Mouse (Mus musculus): Measurements from ENCODE around the gene Gm49395. TPM values are rescaled to one million over a fixed set of nuclear protein-coding genes. Genes with fewer than 3 reads are reported as not detected.

Gm49395 gene
- total and polyA plus RNA-seq, 2 experiments from 2014 or later, result 3.4 TPM; not detected in 1

DNA sequence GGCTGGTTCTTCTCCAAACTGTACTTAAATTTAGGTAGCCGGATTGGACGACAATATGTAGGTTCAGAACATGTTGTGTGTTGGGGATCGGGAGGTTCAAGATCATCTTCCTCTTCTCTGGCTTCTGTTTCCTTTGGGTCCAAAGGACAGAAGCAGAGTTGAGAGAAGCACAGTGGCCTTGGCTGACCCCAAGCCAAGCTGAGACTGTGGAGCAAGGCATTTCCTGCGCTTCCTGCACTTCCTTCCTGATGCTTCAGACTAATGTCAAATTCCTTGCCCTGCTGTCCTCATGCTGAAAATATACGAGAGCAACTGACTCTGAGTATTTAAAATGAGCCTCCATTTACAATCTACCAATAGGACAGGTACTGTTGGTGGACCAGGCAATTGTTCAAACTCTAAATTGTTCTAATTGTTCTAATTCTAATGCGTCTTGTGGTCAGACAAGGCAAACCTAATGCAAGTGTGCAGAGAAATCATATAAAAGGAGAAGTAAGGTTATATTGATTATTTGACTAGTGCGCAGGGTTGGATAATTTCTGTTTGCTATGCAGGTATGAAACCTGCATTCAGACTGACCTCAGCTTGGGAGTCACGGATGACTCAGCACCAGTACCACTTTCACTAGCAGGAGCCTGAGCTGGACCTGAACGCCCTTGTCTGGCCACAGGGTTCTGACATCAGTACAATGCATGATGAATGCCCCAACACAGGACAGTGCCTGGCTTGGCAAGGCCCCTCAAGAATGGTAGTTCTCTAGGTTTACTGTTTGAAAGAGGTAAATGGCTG is 24.2 kb downstream of the Gm49395 start:
- Histone ChIP-seq H3K4me3 (ENCODE audit: low read depth, low read length) (no peak overlapping the region), H3K36me3 (ENCODE audit: insufficient read depth, low read length) (no peaks in the 10 kb centered on the region), H3K9ac (replicated peaks; ENCODE audit: low read length, poor library complexity, severe bottlenecking) (no peak overlapping the region), H3K9me3 (ENCODE audit: low read length) (no peaks in the 10 kb centered on the region), H3K27ac (ENCODE audit: low read depth, low read length) (no peak overlapping the region), H3K27me3 (ENCODE audit: insufficient read depth, low read length) (no peaks in the 10 kb centered on the region), H3K4me2 (ENCODE audit: low read depth, low read length, poor library complexity, severe bottlenecking) (no peak overlapping the region), H3K4me1 (ENCODE audit: insufficient read depth, low read length) (no peaks in the 10 kb centered on the region)
- TF ChIP-seq CTCF (IDR thresholded peaks at IDR 0.05), result no peak
- no peak for ATAC-seq (ENCODE audit: low FRiP score)
- DNase-seq (ENCODE audit: low spot score), result no peak
- 86% methylated on average over 9 of the region's 9 CpGs for WGBS

DNA sequence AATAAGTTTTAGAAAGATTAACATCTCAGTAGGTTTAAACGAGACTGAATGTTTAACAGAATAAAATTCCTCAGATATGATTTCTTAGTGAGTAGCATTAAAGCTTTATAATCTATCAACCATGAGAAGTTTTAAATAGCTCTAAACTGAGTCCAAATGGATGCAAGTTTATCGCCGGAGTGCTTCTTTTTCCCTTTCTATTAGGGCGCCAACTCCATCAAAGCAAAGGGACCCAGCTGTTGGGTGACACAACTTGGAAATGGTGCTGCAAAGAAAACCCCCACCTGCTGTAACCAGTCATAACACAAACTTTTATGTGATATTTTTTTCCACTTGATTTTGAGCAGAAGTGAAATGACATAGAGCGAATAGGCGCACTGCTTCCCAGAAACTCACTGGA is 29.3 kb downstream of the Gm49395 start:
- H3K27ac ChIP-seq (ENCODE audit: low read depth, low read length), result no peak overlapping the region
- 95% methylated on average over 6 of the region's 6 CpGs for WGBS
- H3K9ac ChIP-seq (replicated peaks; ENCODE audit: low read length, poor library complexity, severe bottlenecking), result no peak overlapping the region
- DNase-seq (ENCODE audit: low spot score) (no peak), ATAC-seq (ENCODE audit: low FRiP score) (no peak)
- no peaks in the 10 kb centered on the region for H3K9me3 ChIP-seq (ENCODE audit: low read length)
- no peak overlapping the region for H3K4me3 ChIP-seq (ENCODE audit: low read depth, low read length)
- H3K36me3 ChIP-seq (ENCODE audit: insufficient read depth, low read length), result no peaks in the 10 kb centered on the region
- no peak overlapping the region for H3K4me2 ChIP-seq (ENCODE audit: low read depth, low read length, poor library complexity, severe bottlenecking)
- no peak for TF ChIP-seq CTCF (IDR thresholded peaks at IDR 0.05)
- no peaks in the 10 kb centered on the region for H3K4me1 ChIP-seq (ENCODE audit: insufficient read depth, low read length)
- H3K27me3 ChIP-seq (ENCODE audit: insufficient read depth, low read length), result no peaks in the 10 kb centered on the region

DNA sequence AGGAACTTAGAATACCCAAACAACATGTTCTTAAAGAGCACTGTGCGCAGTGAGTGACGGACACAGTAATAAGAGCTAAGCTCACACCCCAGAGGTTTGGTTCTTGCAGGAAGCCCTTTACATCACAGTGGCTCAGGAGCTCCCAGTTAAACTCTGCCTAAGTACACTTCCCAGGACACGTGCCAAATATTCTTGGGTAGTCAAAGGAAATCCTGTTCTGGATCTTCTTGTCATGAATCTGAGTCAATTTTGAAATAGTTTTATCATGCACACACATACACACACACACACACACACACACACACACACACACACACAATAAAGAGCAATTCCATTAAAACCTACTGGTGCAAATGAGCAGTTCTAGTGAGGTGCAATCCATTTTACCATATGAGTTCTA is 30.3 kb downstream of the Gm49395 start:
- no peak for TF ChIP-seq CTCF (IDR thresholded peaks at IDR 0.05)
- H3K27ac ChIP-seq (ENCODE audit: low read depth, low read length), result no peak overlapping the region
- no peaks in the 10 kb centered on the region for H3K4me1 ChIP-seq (ENCODE audit: insufficient read depth, low read length)
- DNase-seq (ENCODE audit: low spot score) (no peak), ATAC-seq (ENCODE audit: low FRiP score) (no peak)
- H3K4me2 ChIP-seq (ENCODE audit: low read depth, low read length, poor library complexity, severe bottlenecking), result no peak overlapping the region
- H3K9me3 ChIP-seq (ENCODE audit: low read length), result no peaks in the 10 kb centered on the region
- H3K36me3 ChIP-seq (ENCODE audit: insufficient read depth, low read length), result no peaks in the 10 kb centered on the region
- H3K9ac ChIP-seq (replicated peaks; ENCODE audit: low read length, poor library complexity, severe bottlenecking), result no peak overlapping the region
- 94% methylated on average over 3 of the region's 3 CpGs for WGBS
- no peak overlapping the region for H3K4me3 ChIP-seq (ENCODE audit: low read depth, low read length)
- no peaks in the 10 kb centered on the region for H3K27me3 ChIP-seq (ENCODE audit: insufficient read depth, low read length)

DNA sequence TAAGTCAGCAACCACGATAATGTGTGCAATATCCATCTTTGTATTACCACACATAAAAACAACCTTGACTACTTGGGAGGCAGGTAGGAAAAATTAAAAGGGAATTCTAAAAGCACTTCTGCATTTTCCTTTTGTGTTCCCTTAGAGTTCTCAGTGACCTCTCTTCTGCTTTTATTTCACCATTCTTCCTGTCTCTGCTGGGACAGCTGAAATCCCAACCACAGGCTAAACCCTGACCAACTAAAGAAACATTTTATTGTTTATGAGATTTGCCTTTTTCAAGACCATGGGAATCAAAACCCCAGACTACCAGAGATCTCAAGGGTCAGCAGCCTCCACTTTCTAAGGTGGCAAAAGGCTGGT is 33.8 kb downstream of the Gm49395 start:
- Histone ChIP-seq H3K4me1 (ENCODE audit: insufficient read depth, low read length) (no peaks in the 10 kb centered on the region), H3K36me3 (ENCODE audit: insufficient read depth, low read length) (no peaks in the 10 kb centered on the region)
- no peak for DNase-seq (ENCODE audit: low spot score)

DNA sequence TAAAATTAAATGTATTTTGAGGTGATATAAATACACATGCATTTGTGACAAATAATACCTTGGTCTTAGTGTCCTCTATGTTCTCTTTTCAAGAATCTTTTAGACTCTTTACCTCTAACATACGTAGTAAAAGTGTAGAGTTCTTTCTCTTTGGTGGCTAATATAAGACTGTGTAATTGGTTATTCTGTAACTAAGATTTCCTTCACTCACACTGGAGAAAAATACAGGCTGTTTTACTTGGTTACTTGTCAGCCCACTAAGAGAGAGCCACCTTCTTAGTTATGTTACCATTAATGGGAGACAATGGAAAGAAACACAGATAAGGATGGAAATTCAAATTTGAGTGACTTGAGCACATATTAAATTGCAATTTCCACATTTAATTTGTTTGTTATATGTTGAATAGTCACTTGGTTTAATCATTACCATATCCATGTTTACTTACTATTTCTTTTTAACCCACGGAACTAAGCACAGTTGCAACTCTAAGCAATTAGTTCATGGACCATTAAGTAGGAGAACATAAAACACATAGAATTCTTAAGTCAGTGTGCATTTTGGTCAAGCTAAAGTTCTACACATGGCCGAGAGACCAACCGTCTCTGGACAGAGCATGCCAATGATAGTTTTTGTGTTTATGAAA is 34.3 kb downstream of the Gm49395 start:
- Histone ChIP-seq H3K27ac (ENCODE audit: low read depth, low read length) (no peak overlapping the region), H3K9me3 (ENCODE audit: low read length) (no peaks in the 10 kb centered on the region), H3K36me3 (ENCODE audit: insufficient read depth, low read length) (no peaks in the 10 kb centered on the region), H3K4me1 (ENCODE audit: insufficient read depth, low read length) (no peaks in the 10 kb centered on the region), H3K9ac (replicated peaks; ENCODE audit: low read length, poor library complexity, severe bottlenecking) (no peak overlapping the region), H3K4me3 (ENCODE audit: low read depth, low read length) (no peak overlapping the region), H3K27me3 (ENCODE audit: insufficient read depth, low read length) (no peaks in the 10 kb centered on the region), H3K4me2 (ENCODE audit: low read depth, low read length, poor library complexity, severe bottlenecking) (no peak overlapping the region)
- TF ChIP-seq CTCF (IDR thresholded peaks at IDR 0.05), result no peak
- WGBS, result 95% methylated on average over 4 of the region's 4 CpGs
- no peak for DNase-seq (ENCODE audit: low spot score)
- ATAC-seq (ENCODE audit: low FRiP score), result no peak

More for the DNA sequence above, 33.8 kb downstream of the Gm49395 start:
- no peak for TF ChIP-seq CTCF (IDR thresholded peaks at IDR 0.05)
- Histone ChIP-seq H3K4me3 (ENCODE audit: low read depth, low read length) (no peak overlapping the region), H3K9me3 (ENCODE audit: low read length) (no peaks in the 10 kb centered on the region), H3K27me3 (ENCODE audit: insufficient read depth, low read length) (no peaks in the 10 kb centered on the region), H3K4me2 (ENCODE audit: low read depth, low read length, poor library complexity, severe bottlenecking) (no peak overlapping the region), H3K27ac (ENCODE audit: low read depth, low read length) (no peak overlapping the region), H3K9ac (replicated peaks; ENCODE audit: low read length, poor library complexity, severe bottlenecking) (no peak overlapping the region)
- no peak for ATAC-seq (ENCODE audit: low FRiP score)
- 93% methylated on average over 1 of the region's 1 CpGs for WGBS

DNA sequence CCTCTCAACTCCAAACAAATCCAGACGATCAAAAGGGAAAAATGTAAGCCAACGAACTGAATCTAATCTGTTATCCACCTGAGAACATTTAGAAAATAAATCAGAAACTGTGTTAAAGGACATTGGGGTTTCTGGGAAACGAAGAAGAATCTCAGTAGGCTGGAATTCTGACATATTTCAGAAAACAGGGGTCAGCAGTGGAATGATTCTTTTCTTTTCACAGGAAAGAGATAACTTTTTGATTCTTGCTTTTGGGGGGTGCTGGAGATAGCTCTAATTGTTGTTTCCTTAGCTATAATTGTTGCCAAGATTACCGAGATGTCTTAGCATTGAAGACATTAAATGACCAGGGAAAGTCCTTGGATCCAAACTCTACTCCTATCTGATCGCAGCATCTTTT is 44.2 kb downstream of the Gm49395 start:
- H3K4me1 ChIP-seq (ENCODE audit: insufficient read depth, low read length), result no peaks in the 10 kb centered on the region
- 84% methylated on average over 5 of the region's 5 CpGs for WGBS
- H3K9ac ChIP-seq (replicated peaks; ENCODE audit: low read length, poor library complexity, severe bottlenecking), result no peak overlapping the region
- no peaks in the 10 kb centered on the region for H3K27me3 ChIP-seq (ENCODE audit: insufficient read depth, low read length)
- no peak overlapping the region for H3K4me3 ChIP-seq (ENCODE audit: low read depth, low read length)
- ATAC-seq (ENCODE audit: low FRiP score) (no peak), DNase-seq (ENCODE audit: low spot score) (no peak)
- H3K27ac ChIP-seq (ENCODE audit: low read depth, low read length), result no peak overlapping the region
- no peak overlapping the region for H3K4me2 ChIP-seq (ENCODE audit: low read depth, low read length, poor library complexity, severe bottlenecking)
- no peak for TF ChIP-seq CTCF (IDR thresholded peaks at IDR 0.05)
- H3K9me3 ChIP-seq (ENCODE audit: low read length), result no peaks in the 10 kb centered on the region
- no peaks in the 10 kb centered on the region for H3K36me3 ChIP-seq (ENCODE audit: insufficient read depth, low read length)

Data from midbrain, postnatal 0 days (tissue).